Mouse (Mus musculus): ENCODE results near the gene Vmn2r74. TPM values are rescaled to one million over a fixed set of nuclear protein-coding genes. Genes with fewer than 3 reads are reported as not detected.

The Vmn2r74 gene
- not detected for total RNA-seq (2021)
- long read RNA-seq, experiment 1, result 0 reads
- long read RNA-seq, experiment 2, result 0 reads

DNA sequence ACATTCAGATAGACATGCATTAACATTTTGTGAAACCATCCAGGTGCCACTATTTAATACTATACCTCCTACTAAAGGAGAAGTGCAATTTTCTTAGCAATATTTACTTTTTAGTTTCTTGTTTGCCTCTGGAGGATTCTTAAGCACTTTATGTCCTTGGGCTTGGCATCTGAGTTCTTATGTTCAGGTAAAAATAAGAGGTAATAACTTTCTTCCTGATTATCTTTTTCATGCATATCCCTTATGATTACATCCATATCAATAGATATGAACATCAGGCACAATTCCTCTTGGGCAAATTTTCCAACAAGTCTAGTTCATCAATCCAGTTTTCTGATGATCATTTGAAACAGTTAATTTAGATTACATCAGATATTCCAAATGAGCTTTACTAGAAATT, at the start of gene Vmn2r74:
TSS of gene Vmn2r74 (minus strand) at position 101 of the 400 bp plus-strand sequence.
- H3K27ac ChIP-seq, result no peak within 1 kb of the TSS
- H3K4me3 ChIP-seq, result no peak within 1 kb of the TSS
- intact Hi-C loops (cut with DNase I), result no loop called here
- no peak for TF ChIP-seq CTCF (IDR thresholded peaks at IDR 0.05)
- DNase-seq, result no peak

DNA sequence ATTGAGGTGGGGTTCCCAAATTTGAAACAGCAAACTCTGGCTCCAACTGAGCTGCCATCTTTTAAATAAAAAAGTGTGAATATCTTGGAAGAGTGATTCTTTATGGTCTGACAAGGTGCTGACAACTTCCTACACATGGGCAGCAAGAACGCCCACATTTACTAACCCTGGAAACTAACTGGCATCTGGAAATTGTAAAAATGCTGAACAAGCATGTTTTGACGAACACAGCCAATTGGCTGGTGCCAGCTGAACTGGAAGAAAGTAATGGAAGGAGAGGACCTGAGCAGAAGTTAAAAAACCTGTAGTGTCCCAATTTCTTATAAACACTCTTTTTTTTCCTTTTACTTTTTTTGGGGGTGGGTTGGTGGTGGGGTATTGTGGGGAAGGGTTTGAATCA, 46.1 kb upstream of the Vmn2r74 start:
- H3K27ac ChIP-seq, result no peak overlapping the region
- no peak overlapping the region for H3K4me3 ChIP-seq
- no peak for TF ChIP-seq CTCF (IDR thresholded peaks at IDR 0.05)
- no peak for DNase-seq
- intact Hi-C loops (cut with DNase I), result no loop called here

Other genes with a start within 250 kb of the Vmn2r74 start
- gene Vmn2r72, start 206.5 kb downstream of the Vmn2r74 start, total RNA-seq (2021), result not detected
- gene Vmn2r73, start 85.4 kb downstream of the Vmn2r74 start, total RNA-seq (2021), result not detected
- not detected for gene Vmn2r75, start 210.1 kb upstream of the Vmn2r74 start, total RNA-seq (2021)